Mouse (Mus musculus) ES-Bruce4 (cell line): ENCODE measurements around the gene Nucb1.

Experiments
- CTCF ChIP-seq: IDR thresholded peaks from one replicate; pipeline ENCODE4 v1.8.1; 2011; ENCODE audit warnings: low read depth, low read length
- EP300 ChIP-seq: IDR thresholded peaks from 2 replicates; pipeline ENCODE4 v1.6.1; 2011; ENCODE audit warnings: low read depth, low read length; ENCODE audit not compliant: insufficient read depth
- POLR2A ChIP-seq: IDR thresholded peaks from one replicate; pipeline ENCODE4 v1.8.1; 2011; ENCODE audit warnings: low read length; ENCODE audit not compliant: insufficient read depth

GRCm38 (mm10) chr7:45540213-45540612 is 30.0 kb upstream of the Nucb1 start:
- TF ChIP-seq CTCF (no peak), POLR2A (no peak), EP300 (no peak)
